Mouse (Mus musculus) hindbrain, embryonic 15.5 days (tissue): Measurements from ENCODE around the gene Olfr531. TPM values are rescaled to one million over a fixed set of nuclear protein-coding genes. Genes with fewer than 3 reads are reported as not detected.

Experiments used
- ATAC-seq: fragments of 200-750 bp; cut with Nextera tagmentation; 2 replicates; pipeline ENCODE4 v1.8.0; 2017; ENCODE audit warnings: low read depth, moderate number of reproducible peaks, moderate TSS enrichment; ENCODE audit not compliant: low FRiP score
- H3K27ac ChIP-seq: fragments of 300-500 bp; sonication (generic); replicated peaks from 2 replicates; pipeline ENCODE4 v1.5.1; 2015; ENCODE audit warnings: mild to moderate bottlenecking, inconsistent platforms
- H3K27me3 ChIP-seq: fragments of 300-500 bp; sonication (generic); 2 replicates; pipeline ENCODE4 v1.6.1; 2015; ENCODE audit warnings: control low read depth, inconsistent platforms
- H3K36me3 ChIP-seq: fragments of 300-500 bp; sonication (generic); 2 replicates; pipeline ENCODE4 v1.6.1; 2015; ENCODE audit warnings: control low read depth, inconsistent platforms
- H3K4me1 ChIP-seq: fragments of 300-500 bp; sonication (generic); replicated peaks from 2 replicates; pipeline ENCODE4 v1.6.1; 2015; ENCODE audit warnings: control low read depth, inconsistent platforms
- H3K4me2 ChIP-seq: fragments of 300-500 bp; sonication (generic); 2 replicates; pipeline ENCODE4 v1.6.1; 2015; ENCODE audit warnings: moderate library complexity, mild to moderate bottlenecking, inconsistent platforms
- H3K4me3 ChIP-seq: fragments of 300-500 bp; sonication (generic); 2 replicates; pipeline ENCODE4 v1.5.1; 2015; ENCODE audit warnings: mild to moderate bottlenecking, inconsistent platforms
- H3K9ac ChIP-seq: fragments of 300-500 bp; sonication (generic); 2 replicates; pipeline ENCODE4 v1.6.1; 2015; ENCODE audit warnings: inconsistent platforms
- H3K9me3 ChIP-seq: fragments of 300-500 bp; sonication (generic); 2 replicates; pipeline ENCODE4 v1.6.1; 2016; ENCODE audit warnings: control low read depth, inconsistent platforms
- WGBS: fragments of 180-500 bp; shearing (Covaris S2); methylation state at CpG from one replicate; pipeline ENCODE4 v1.1.7; 2015; 5-methylcytosine and 5-hydroxymethylcytosine counted together
- polyA plus RNA-seq: library from polyadenylated mRNA; unstranded; fragments of >200 nt; fragmentation: Nextera tagmentation; extraction: Ambion mirVana; gene quantifications from 2 replicates; pipeline ENCODE4 v1.2.1, GENCODE M21; 2015

Olfr531 gene
- not detected in 2 replicates for polyA plus RNA-seq

DNA sequence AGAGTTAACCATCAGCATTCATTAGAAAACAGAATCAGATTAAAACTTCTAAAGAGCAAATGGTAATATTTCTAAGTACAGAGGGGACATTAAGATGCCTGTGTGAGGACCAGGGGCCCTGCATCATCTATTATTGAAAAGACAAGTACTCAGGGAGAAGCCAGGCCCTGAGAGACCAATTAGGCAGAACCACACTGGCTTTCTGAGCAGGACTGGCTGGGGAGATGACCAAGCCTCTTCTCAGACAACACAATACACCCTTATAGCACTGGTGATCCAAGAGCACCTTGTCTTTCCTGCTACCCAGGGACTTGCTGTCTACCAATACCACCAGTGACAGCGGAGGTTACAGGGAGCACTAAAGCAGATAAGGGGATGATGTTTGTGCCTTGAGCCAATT lies at the start of gene Olfr531:
TSS of gene Olfr531 (minus strand) at position 101 of the 400 bp plus-strand sequence.
- Histone ChIP-seq H3K9ac (no peak within 1 kb of the TSS), H3K27me3 (no peaks in the 10 kb centered on the region), H3K36me3 (no peaks in the 10 kb centered on the region), H3K9me3 (no peaks in the 10 kb centered on the region; the same call in 1 of the 2 replicates), H3K4me2 (no peak within 1 kb of the TSS), H3K4me3 (no peak within 1 kb of the TSS), H3K4me1 (no peaks in the 10 kb centered on the region), H3K27ac (no peak within 1 kb of the TSS)
- no peak for ATAC-seq
- 96% methylated on average over 1 of the region's 1 CpGs for WGBS

DNA sequence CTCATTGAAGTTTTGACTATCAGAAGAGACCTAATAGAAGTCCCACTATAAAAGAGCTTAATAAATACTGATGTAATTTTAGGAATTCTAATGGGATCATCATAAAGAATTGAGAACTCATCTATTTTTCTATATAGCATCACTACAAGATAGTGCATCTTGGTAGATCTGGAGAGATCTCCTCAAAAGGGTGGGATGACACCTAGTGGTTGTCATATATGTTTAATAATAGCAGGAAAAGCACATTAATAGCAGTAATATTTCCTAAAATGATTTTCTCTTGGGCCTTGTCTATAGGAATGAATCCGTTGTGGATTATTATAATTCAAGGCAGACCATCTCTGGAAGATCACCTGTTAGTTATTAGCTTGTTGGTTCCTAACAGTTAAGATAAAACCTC lies 40.4 kb upstream of the Olfr531 start:
- Histone ChIP-seq H3K9me3 (no peaks in the 10 kb centered on the region), H3K4me1 (no peaks in the 10 kb centered on the region), H3K4me3 (no peak overlapping the region), H3K36me3 (no peaks in the 10 kb centered on the region), H3K27ac (no peak overlapping the region), H3K27me3 (no peaks in the 10 kb centered on the region), H3K9ac (no peak overlapping the region), H3K4me2 (no peak overlapping the region)
- ATAC-seq, result no peak
- 88% methylated on average over 1 of the region's 1 CpGs for WGBS

DNA sequence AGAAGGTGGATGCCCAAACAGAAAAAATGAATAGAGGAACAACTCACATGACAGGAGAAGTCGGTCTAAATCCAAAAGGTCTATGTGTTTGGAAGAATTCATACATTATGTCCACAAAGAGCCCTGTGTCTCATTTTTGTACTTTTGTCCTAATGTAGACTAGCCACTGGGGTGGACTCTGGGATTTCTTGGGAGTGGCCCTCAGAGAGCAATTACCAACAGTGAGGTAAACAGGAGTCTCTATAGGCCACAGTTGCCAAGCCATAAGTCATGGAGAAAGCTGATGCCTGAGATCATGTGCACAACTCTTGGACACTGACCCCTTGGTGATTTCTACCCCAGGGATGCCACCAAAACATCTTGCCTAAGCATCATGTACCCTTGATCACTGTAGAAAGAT lies 18.8 kb upstream of the Olfr531 start, which contains the start of gene Olfr532:
TSS of gene Olfr532 (minus strand) at position 101 of the 400 bp plus-strand sequence.
- H3K27me3 ChIP-seq, result no peaks in the 10 kb centered on the region
- H3K4me3 ChIP-seq, result no peak within 1 kb of the TSS
- no peak within 1 kb of the TSS for H3K9ac ChIP-seq
- H3K36me3 ChIP-seq, result no peaks in the 10 kb centered on the region
- ATAC-seq, result no peak
- H3K4me1 ChIP-seq, result no peaks in the 10 kb centered on the region
- H3K4me2 ChIP-seq, result no peak within 1 kb of the TSS
- 92% methylated on average over 1 of the region's 1 CpGs for WGBS
- H3K27ac ChIP-seq, result no peak within 1 kb of the TSS
- no peaks in the 10 kb centered on the region for H3K9me3 ChIP-seq

DNA sequence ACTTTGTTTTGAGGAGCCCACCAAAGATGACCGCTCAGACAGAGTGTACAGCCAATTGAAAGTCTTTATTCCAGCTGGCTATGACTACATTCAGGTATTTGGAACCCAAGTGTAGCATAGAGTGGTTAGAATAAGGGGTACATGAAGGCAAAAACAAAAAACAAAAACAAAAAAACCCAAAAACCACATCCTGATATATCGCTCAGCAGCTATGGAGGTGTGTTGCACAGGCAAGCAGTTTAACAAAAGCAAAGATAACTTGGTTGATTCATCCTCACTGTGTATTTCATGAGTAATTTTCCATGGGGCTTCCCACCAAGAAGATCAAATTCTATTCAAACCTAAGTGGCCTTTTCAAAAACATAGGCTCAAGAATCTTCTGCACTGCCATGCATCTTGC lies 25.8 kb downstream of the Olfr531 start:
- no peak overlapping the region for H3K9ac ChIP-seq
- no peaks in the 10 kb centered on the region for H3K27me3 ChIP-seq
- H3K27ac ChIP-seq, result no peak overlapping the region
- H3K36me3 ChIP-seq, result no peaks in the 10 kb centered on the region
- ATAC-seq, result no peak
- H3K4me1 ChIP-seq, result no peaks in the 10 kb centered on the region
- no peak overlapping the region for H3K4me3 ChIP-seq
- no peak overlapping the region for H3K4me2 ChIP-seq
- 95% methylated on average over 2 of the region's 2 CpGs for WGBS
- H3K9me3 ChIP-seq, result no peaks in the 10 kb centered on the region

DNA sequence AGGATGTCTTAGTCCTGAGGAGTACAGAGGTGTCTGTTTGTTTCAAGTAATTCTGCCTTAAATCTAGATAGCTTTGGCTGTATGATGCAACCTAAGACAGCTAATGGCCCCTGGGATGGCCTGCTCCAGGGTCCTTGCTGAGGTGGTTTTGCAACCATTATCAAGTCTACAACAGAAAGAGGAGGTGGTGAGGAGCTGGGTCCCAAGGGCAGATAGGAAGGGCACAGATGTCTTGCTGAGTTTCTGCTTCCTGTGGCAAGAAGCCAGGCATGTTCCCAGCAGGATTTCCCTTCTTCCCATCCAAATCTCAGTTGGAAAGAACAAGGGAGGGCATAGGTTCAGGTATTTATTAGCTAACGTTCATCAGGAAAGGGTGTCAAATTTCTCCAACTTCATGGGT lies 26.5 kb downstream of the Olfr531 start, which contains the start of gene Olfr530:
TSS of gene Olfr530 (minus strand) at position 101 of the 400 bp plus-strand sequence.
- Histone ChIP-seq H3K4me2 (no peak within 1 kb of the TSS), H3K27ac (no peak within 1 kb of the TSS), H3K4me3 (no peak within 1 kb of the TSS), H3K27me3 (no peaks in the 10 kb centered on the region), H3K36me3 (no peaks in the 10 kb centered on the region), H3K9ac (no peak within 1 kb of the TSS), H3K9me3 (no peaks in the 10 kb centered on the region), H3K4me1 (no peaks in the 10 kb centered on the region)
- ATAC-seq, result no peak
- 64% methylated on average over 1 of the region's 1 CpGs for WGBS

DNA sequence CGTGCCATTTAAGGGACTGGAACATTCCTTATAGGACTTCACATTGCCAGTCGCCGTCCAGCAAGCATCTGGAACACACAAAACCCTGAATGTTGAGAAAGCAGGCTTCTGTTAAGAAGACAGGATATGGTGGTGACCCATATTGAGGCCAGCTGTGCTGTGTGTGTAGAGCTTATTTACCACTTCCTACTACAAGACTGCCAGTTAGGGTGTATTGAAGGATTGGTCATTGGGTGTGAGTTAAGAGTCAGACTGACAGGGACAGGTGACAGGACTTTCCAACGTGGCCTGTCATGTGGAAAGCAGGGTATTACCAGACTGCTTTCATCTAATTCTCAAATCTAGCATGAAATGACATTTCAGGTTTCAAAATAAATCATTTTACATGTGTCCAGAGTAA lies 28.4 kb downstream of the Olfr531 start:
- Histone ChIP-seq H3K27me3 (no peaks in the 10 kb centered on the region), H3K9ac (no peak overlapping the region), H3K27ac (no peak overlapping the region), H3K4me3 (no peak overlapping the region), H3K4me1 (no peaks in the 10 kb centered on the region), H3K36me3 (no peaks in the 10 kb centered on the region), H3K9me3 (no peaks in the 10 kb centered on the region), H3K4me2 (no peak overlapping the region)
- no peak for ATAC-seq
- 77% methylated on average over 4 of the region's 4 CpGs for WGBS

DNA sequence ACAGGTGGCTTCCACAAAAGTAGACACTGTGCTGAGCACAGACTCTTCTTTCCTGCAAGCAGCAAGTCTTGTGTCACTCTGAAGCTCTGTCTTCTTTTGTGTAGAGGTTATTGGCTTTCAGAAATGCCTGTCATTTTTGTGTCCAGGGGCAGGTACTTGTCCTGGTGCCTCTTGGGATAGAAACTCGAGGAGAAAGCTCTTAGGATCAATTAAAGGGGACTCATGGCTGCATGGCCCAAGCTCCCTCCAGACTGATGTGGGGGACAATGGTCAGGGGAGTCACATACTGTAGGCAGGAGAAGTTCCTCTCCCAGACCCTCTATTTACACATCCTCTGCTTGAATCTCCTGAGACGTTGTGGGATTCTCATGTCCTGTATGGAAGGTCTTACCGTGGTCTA lies 41.1 kb downstream of the Olfr531 start, which contains the start of gene Olfr60:
TSS of gene Olfr60 (minus strand) at position 101 of the 400 bp plus-strand sequence.
- H3K9ac ChIP-seq, result no peak within 1 kb of the TSS
- H3K4me2 ChIP-seq, result no peak within 1 kb of the TSS
- no peak within 1 kb of the TSS for H3K4me3 ChIP-seq
- no peak within 1 kb of the TSS for H3K27ac ChIP-seq
- no peaks in the 10 kb centered on the region for H3K36me3 ChIP-seq
- H3K9me3 ChIP-seq, result no peaks in the 10 kb centered on the region
- no peak for ATAC-seq
- WGBS, result 74% methylated on average over 3 of the region's 3 CpGs
- no peaks in the 10 kb centered on the region for H3K4me1 ChIP-seq
- H3K27me3 ChIP-seq, result no peaks in the 10 kb centered on the region

Other genes with a start within 250 kb of the Olfr531 start
- gene Sprn, start 248.0 kb downstream of the Olfr531 start, polyA plus RNA-seq, result 24.9 and 28.2 TPM in 2 replicates
- gene Olfr522, start 238.2 kb downstream of the Olfr531 start, polyA plus RNA-seq, result not detected in 2 replicates
- not detected in 2 replicates for gene Olfr523, start 229.7 kb downstream of the Olfr531 start, polyA plus RNA-seq
- gene Olfr524, start 197.0 kb downstream of the Olfr531 start, polyA plus RNA-seq, result not detected in 2 replicates
- gene Cd163l1, start 184.7 kb downstream of the Olfr531 start, polyA plus RNA-seq, result 0.04 TPM in 1 of 2 replicates, not detected in the other
- gene 5830411N06Rik, start 155.6 kb downstream of the Olfr531 start, polyA plus RNA-seq, result not detected in 2 replicates
- gene Olfr525, start 82.1 kb downstream of the Olfr531 start, polyA plus RNA-seq, result not detected in 2 replicates
- not detected in 2 replicates for gene Olfr527, start 68.9 kb downstream of the Olfr531 start, polyA plus RNA-seq
- gene Olfr60, start 41.2 kb downstream of the Olfr531 start, polyA plus RNA-seq, result not detected in 2 replicates
- gene Olfr530, start 26.6 kb downstream of the Olfr531 start, polyA plus RNA-seq, result not detected in 2 replicates
- gene Olfr532, start 18.7 kb upstream of the Olfr531 start, polyA plus RNA-seq, result not detected in 2 replicates
- not detected in 2 replicates for gene Olfr533, start 60.5 kb upstream of the Olfr531 start, polyA plus RNA-seq
- not detected in 2 replicates for gene Olfr535, start 81.3 kb upstream of the Olfr531 start, polyA plus RNA-seq
- gene Olfr536, start 104.5 kb upstream of the Olfr531 start, polyA plus RNA-seq, result not detected in 2 replicates
- not detected in 2 replicates for gene Olfr538, start 165.0 kb upstream of the Olfr531 start, polyA plus RNA-seq
- gene Olfr46, start 198.4 kb upstream of the Olfr531 start, polyA plus RNA-seq, result 0.01 TPM in 1 of 2 replicates, not detected in the other
- not detected in 2 replicates for gene Olfr61, start 226.1 kb upstream of the Olfr531 start, polyA plus RNA-seq
- gene Olfr53, start 243.5 kb upstream of the Olfr531 start, polyA plus RNA-seq, result not detected in 2 replicates